ENCODE assay signal across 8 mouse cellular contexts in the genomic region with DNA sequence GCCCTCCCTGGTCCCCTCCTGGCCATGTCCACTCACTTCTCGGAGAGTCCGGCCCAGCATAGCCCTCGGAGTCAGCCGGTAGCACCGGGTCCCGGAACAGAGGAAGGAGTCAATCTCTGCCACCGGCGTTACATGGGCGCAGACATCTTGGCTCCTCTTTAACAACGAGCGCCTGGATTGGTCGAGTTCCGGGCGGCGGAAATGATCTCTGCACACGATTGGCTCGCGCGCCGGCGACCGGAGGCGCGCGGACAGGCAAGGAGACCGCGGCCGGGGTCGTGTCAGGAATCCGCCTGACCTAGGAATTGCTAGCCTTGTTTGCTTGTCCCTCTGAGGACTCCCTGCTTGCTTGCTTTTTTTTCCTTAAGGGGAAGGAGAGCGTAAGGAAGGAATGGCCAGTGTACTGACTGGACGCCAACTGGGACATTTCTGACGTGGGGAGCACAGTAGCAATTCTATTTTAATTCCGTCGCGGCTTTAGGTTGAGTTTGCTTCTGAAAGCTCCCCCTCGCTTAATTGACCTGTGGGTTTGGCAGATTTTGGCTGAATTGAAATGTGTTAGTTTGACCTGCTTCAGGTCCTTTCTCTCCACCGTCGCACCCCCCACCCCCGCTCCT. TPM values are rescaled to one million over a fixed set of nuclear protein-coding genes. Genes with fewer than 3 reads are reported as not detected.
DNase-seq lines count a peak whose midpoint lies in the region; ATAC-seq and TF ChIP-seq lines count a peak whose summit lies in the region.

A gene (minus strand): TSS at position 168 of the 617 bp plus-strand sequence.
A gene (plus strand): TSS at position 230 of the 617 bp plus-strand sequence.

- peak within 1 kb of the TSS; percentile 67 for H3K4me2 ChIP-seq in forebrain, embryonic 15.5 days (replicated peaks)

- TF ChIP-seq CTCF in lung, adult 2 months (IDR thresholded peaks at IDR 0.05; ENCODE audit: insufficient read depth, low read length): no peak

- peak within 1 kb of the TSS; percentile 98 for H3K9ac ChIP-seq in ES-E14 (ENCODE audit: insufficient read depth, low read depth, low read length, poor library complexity, severe bottlenecking)
- H3K9ac ChIP-seq in forebrain, embryonic 15.5 days (replicated peaks): peak within 1 kb of the TSS; percentile 50

- in situ Hi-C loops in ES-E14 (cut with MboI; ENCODE audit: low sequenced_read_pairs in 2 of 2, unreplicated experiment in 2 of 2): loop anchor here in 1 of 2 experiments (25.0 kb wide), 1 partner anchor 314 kb away; a partner anchor contains a TSS

- peak within 1 kb of the TSS; percentile 96 to 99 for H3K4me3 ChIP-seq in ES-E14 (ENCODE audit: insufficient read depth in 1 of 2, low read depth in 1 of 2, low read length in 2 of 2, poor library complexity in 1 of 2, severe bottlenecking in 1 of 2)
- peak within 1 kb of the TSS; percentile 83 for H3K4me3 ChIP-seq in forebrain, embryonic 15.5 days
- H3K4me3 ChIP-seq in lung, adult 2 months (replicated peaks; ENCODE audit: extremely low read depth, low read depth, low read length): peak within 1 kb of the TSS; percentile 93

- H3K4me1 ChIP-seq in ES-E14 (ENCODE audit: control insufficient read depth in 2 of 2, insufficient read depth in 2 of 2, low read length in 2 of 2, poor library complexity in 1 of 2): peaks cover 2 to 3% of the 10 kb centered on the region in 2 experiments; a peak in 2 of 4 replicates
- H3K4me1 ChIP-seq in forebrain, embryonic 15.5 days: peaks cover 20% of the 10 kb centered on the region
- no peaks in the 10 kb centered on the region for H3K4me1 ChIP-seq in lung, adult 2 months (ENCODE audit: control insufficient read depth, insufficient read depth, low read length)

- 0 out of 2 replicates have a peak, but pooled peaks cover 2% of the 10 kb centered on the region for H3K36me3 ChIP-seq in ES-E14 (ENCODE audit: control insufficient read depth, insufficient read depth, low read length, poor library complexity, severe bottlenecking)
- H3K36me3 ChIP-seq in forebrain, embryonic 15.5 days: no peaks in the 10 kb centered on the region

- peak; percentile 99 for ATAC-seq in forebrain, embryonic 15.5 days (replicated peaks)
- peak; percentile 99 for ATAC-seq in neutrophil, adult 5-6 weeks (ENCODE audit: extremely low read depth, insufficient number of reproducible peaks, low FRiP score, poor library complexity, severe bottlenecking)

- H3K9me3 ChIP-seq in ES-E14 (ENCODE audit: control insufficient read depth, insufficient read depth, low read depth, low read length): no peaks in the 10 kb centered on the region
- no peaks in the 10 kb centered on the region for H3K9me3 ChIP-seq in forebrain, embryonic 15.5 days

- no peaks in the 10 kb centered on the region for H3K27me3 ChIP-seq in forebrain, embryonic 15.5 days

- under 1% methylated on average over 40 of the region's 40 CpGs for WGBS in forebrain, embryonic 15.5 days
- WGBS in lung, adult 2 months: 1% methylated on average over 40 of the region's 40 CpGs

- TF ChIP-seq POLR2A in lung, adult 2 months (IDR thresholded peaks at IDR 0.05; ENCODE audit: borderline replicate concordance, extremely low read depth, low read depth, low read length): peak; percentile 43; the same call in 1 of the 2 replicates

- peak within 1 kb of the TSS; percentile 87 for H3K27ac ChIP-seq in ES-E14 (ENCODE audit: insufficient read depth, low read depth, low read length, poor library complexity, severe bottlenecking)
- H3K27ac ChIP-seq in forebrain, embryonic 15.5 days (replicated peaks): peak within 1 kb of the TSS; percentile 63

- intact Hi-C loops in heart, postnatal 25 days (cut with DNase I): no loop called here

- peak; percentile 83 for DNase-seq in ES-E14 (ENCODE audit: low read depth, low spot score)
- peak; percentile 93 for DNase-seq in cerebellum, adult 11-12 months
- DNase-seq in heart, postnatal 25 days (ENCODE audit: low spot score): peak; percentile 89
- DNase-seq in layer of hippocampus, adult 18-20 months (ENCODE audit: low spot score in 2 of 2): peak; percentile 90 to 97
- DNase-seq in lung, adult 2 months: peak; percentile 95
- peak; percentile 80 to 85 for DNase-seq in thymus, adult 18-20 months

TF ChIP-seq in ES-E14, 5 proteins besides CTCF, POLR2A, EP300 and RAD21:
- TF ChIP-seq MAFK (IDR thresholded peaks at IDR 0.05; ENCODE audit: insufficient read depth, low read depth, low read length): no peak
- TF ChIP-seq CHD2 (IDR thresholded peaks at IDR 0.05; ENCODE audit: low read depth, low read length): peak; percentile 78
- TF ChIP-seq ZC3H11A (IDR thresholded peaks at IDR 0.05; ENCODE audit: borderline replicate concordance, low read depth, low read length): peak; percentile 7; the same call in 1 of the 2 replicates
- TF ChIP-seq ZNF384 (IDR thresholded peaks at IDR 0.05; ENCODE audit: low read depth, low read length): no peak
- TF ChIP-seq HCFC1 (IDR thresholded peaks at IDR 0.05; ENCODE audit: borderline replicate concordance, insufficient read depth, low read length): peak; percentile 75

RNA-seq across cellular contexts. Expression of the first gene that starts in this region (rescaled TPM):
- 24.8 and 28.9 TPM in 2 replicates for total RNA-seq in ES-E14 (2012; rRNA removed)
- 22.6 and 24.2 TPM in 2 replicates for polyA plus RNA-seq in forebrain, embryonic 15.5 days (2015; fragmentation: Nextera tagmentation; extraction: Ambion mirVana)
- total RNA-seq in heart, postnatal 25 days (2021): 10 to 100 TPM; 27.4 to 32.1 TPM
- 10 to 100 TPM; 13.8 to 14.4 TPM for total RNA-seq in layer of hippocampus, adult 18-20 months (2021)
- polyA plus RNA-seq in lung, adult 2 months (2012; rRNA removed): 4.6 and 7.1 TPM in 2 replicates
- 19.8 and 25.0 TPM in 2 replicates for total RNA-seq in neutrophil, adult 5-6 weeks (2017)

RNA-seq across cellular contexts. Expression of the second gene that starts in this region (rescaled TPM):
- total RNA-seq in ES-E14 (2012; rRNA removed): 8.5 and 10.2 TPM in 2 replicates
- 17.3 and 17.5 TPM in 2 replicates for polyA plus RNA-seq in forebrain, embryonic 15.5 days (2015; fragmentation: Nextera tagmentation; extraction: Ambion mirVana)
- 10 to 100 TPM; 61.6 to 72.4 TPM for total RNA-seq in heart, postnatal 25 days (2021)
- total RNA-seq in layer of hippocampus, adult 18-20 months (2021): 10 to 100 TPM; 13.4 to 13.6 TPM
- 4.2 and 9.0 TPM in 2 replicates for polyA plus RNA-seq in lung, adult 2 months (2012; rRNA removed)
- 33.8 and 36.8 TPM in 2 replicates for total RNA-seq in neutrophil, adult 5-6 weeks (2017)

Comparison
In these comparisons a context has a peak if more than half of its experiments do, and no peak if none do; other contexts are left out.
1. Peak in every context shown above with its lines: DNase-seq, ATAC-seq, H3K4me3 ChIP-seq and H3K27ac ChIP-seq.